Mouse (Mus musculus) ES-Bruce4 (cell line): ENCODE measurements at regions not wholly inside any gene's neighbourhood (a gene's known extent, or its start where the extent isn't known, plus 50 kb on each side); places are given as distances from the start of the nearest gene placed in this dataset.
"Not testable (repeated sequence)": the region's sequence is repeated elsewhere in the genome, so short reads cannot be mapped to it uniquely, and the experiment has no call there.

Experiments
- H3K27ac ChIP-seq: 2 replicates; pipeline ENCODE4 v1.5.1; 2012; ENCODE audit warnings: low read length, inconsistent platforms; ENCODE audit not compliant: insufficient read depth
- H3K27me3 ChIP-seq: 2 replicates; pipeline ENCODE4 v1.6.1; 2012; ENCODE audit warnings: mild to moderate bottlenecking, low read length, inconsistent platforms; ENCODE audit not compliant: control insufficient read depth, poor library complexity, insufficient read depth, severe bottlenecking
- H3K36me3 ChIP-seq: 2 replicates; pipeline ENCODE4 v1.6.1; 2012; ENCODE audit warnings: inconsistent platforms, mild to moderate bottlenecking, low read length, moderate library complexity; ENCODE audit not compliant: control insufficient read depth, poor library complexity, insufficient read depth, severe bottlenecking
- H3K4me1 ChIP-seq: one replicate; pipeline ENCODE4 v1.8.1; 2011; ENCODE audit warnings: low read length; ENCODE audit not compliant: control insufficient read depth, insufficient read depth
- H3K4me3 ChIP-seq: 2 replicates; pipeline ENCODE4 v1.5.1; 2011; ENCODE audit warnings: low read depth, mild to moderate bottlenecking, low read length
- H3K9ac ChIP-seq: 2 replicates; pipeline ENCODE4 v1.6.1; 2012; ENCODE audit warnings: low read depth, mild to moderate bottlenecking, inconsistent platforms; ENCODE audit not compliant: poor library complexity, severe bottlenecking
- H3K9me3 ChIP-seq: replicated peaks from 2 replicates; pipeline ENCODE4 v1.6.1; 2012; ENCODE audit warnings: mild to moderate bottlenecking, low read length, inconsistent platforms; ENCODE audit not compliant: control insufficient read depth, poor library complexity, insufficient read depth, severe bottlenecking
- CTCF ChIP-seq: IDR thresholded peaks from one replicate; pipeline ENCODE4 v1.8.1; 2011; ENCODE audit warnings: low read depth, low read length
- EP300 ChIP-seq: IDR thresholded peaks from 2 replicates; pipeline ENCODE4 v1.6.1; 2011; ENCODE audit warnings: low read depth, low read length; ENCODE audit not compliant: insufficient read depth
- POLR2A ChIP-seq: IDR thresholded peaks from one replicate; pipeline ENCODE4 v1.8.1; 2011; ENCODE audit warnings: low read length; ENCODE audit not compliant: insufficient read depth

DNA sequence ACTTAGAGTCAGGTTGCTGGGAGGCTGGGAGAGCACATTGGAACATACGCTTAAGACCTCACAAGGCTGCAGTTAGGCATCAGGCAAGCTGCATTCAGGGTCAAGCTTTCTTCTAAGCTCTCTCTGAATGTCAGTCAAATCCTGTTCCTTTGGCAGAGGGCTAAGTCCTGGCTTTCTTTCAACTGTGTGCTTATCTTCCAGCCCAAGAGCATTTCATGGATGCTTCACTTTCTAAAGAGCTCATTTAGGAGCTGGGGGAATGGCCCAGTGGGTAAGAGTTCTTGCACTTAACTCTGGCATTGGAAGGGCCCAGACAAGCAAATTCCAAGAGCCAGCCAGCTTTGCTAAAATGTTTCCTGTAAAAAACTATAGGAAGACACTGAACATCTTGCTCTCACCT lies 70.3 kb upstream of the Tbl1xr1 start:
- H3K36me3 ChIP-seq: no peaks in the 10 kb centered on the region
- H3K4me3 ChIP-seq: no peak overlapping the region
- H3K4me1 ChIP-seq: peaks cover 4% of the 10 kb centered on the region
- H3K9ac ChIP-seq: no peak overlapping the region
- peaks cover 4% of the 10 kb centered on the region for H3K9me3 ChIP-seq
- TF ChIP-seq POLR2A (no peak), EP300 (no peak), CTCF (no peak)
- peak overlapping the region; percentile 57; the same call in 1 of the 2 replicates for H3K27ac ChIP-seq
- no peaks in the 10 kb centered on the region for H3K27me3 ChIP-seq

DNA sequence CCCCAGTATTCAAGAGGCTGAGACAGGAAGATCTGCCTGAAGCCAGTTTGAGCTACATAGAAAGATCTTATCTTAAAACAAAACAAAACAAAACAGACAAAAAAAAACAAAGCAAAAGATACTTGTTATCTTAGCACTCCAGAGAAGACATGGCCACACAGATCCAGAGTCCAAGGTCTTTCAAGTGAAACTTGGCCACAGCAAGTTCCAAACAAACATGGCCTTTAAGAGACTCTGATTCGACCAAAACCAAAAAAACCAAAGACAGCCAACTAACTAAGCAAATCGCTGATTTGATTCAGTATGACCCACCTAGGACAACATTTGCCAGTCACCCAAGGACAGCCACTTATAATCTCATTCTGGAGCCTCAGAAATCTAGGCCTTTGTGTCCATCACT lies 69.8 kb upstream of the Tbl1xr1 start:
- Histone ChIP-seq H3K4me3 (no peak overlapping the region), H3K27me3 (no peaks in the 10 kb centered on the region), H3K4me1 (peaks cover 4% of the 10 kb centered on the region), H3K36me3 (no peaks in the 10 kb centered on the region), H3K9ac (no peak overlapping the region), H3K9me3 (peaks cover 4% of the 10 kb centered on the region), H3K27ac (no peak overlapping the region)
- no peak for TF ChIP-seq POLR2A
- no peak for TF ChIP-seq CTCF
- no peak for TF ChIP-seq EP300

DNA sequence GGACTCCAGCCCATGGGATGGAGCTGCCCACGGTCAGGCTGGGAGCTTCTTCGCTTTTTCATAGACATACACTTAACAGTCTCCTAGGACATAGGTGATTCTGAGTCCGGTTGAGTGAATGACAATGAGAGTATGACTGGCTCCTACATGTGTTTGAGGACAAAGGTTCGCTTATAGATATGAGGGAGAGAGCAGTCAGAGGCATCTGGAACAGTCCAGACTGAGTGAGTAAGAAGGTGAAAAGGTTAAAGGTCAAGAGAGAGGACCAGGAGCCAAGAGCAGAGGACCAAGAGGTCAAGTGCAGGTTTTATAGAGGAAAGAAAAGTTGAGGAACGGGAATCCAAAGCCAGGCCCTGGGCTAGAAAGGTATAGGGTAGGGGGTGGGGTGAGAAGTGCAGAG lies 68.7 kb upstream of the Tbl1xr1 start:
- H3K4me1 ChIP-seq: peaks cover 4% of the 10 kb centered on the region
- no peak overlapping the region for H3K4me3 ChIP-seq
- H3K27me3 ChIP-seq: no peaks in the 10 kb centered on the region
- H3K9ac ChIP-seq: no peak overlapping the region
- no peak overlapping the region for H3K27ac ChIP-seq
- H3K36me3 ChIP-seq: no peaks in the 10 kb centered on the region
- TF ChIP-seq EP300 (no peak), CTCF (no peak)
- peaks cover 4% of the 10 kb centered on the region for H3K9me3 ChIP-seq

DNA sequence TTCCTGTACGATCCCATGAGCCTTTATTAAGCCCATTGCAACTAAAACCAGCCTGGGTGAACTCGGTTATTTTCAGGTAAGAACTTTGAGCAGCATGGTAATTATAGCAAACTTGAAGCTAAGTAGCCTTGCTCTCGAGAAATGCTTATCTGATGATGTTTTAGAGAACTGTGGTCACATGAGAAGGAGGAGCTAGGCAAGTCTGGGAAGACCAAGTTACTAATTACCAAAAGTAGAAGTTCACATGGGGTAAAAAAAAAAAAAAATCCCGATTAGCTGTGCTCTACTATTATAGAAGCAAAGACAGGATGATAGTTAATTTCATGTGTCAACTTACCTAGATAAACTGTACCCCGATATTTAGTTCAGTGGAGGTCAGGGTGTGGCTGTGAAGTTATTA lies 68.0 kb upstream of the Tbl1xr1 start:
- no peaks in the 10 kb centered on the region for H3K36me3 ChIP-seq
- peaks cover 4% of the 10 kb centered on the region for H3K9me3 ChIP-seq

DNA sequence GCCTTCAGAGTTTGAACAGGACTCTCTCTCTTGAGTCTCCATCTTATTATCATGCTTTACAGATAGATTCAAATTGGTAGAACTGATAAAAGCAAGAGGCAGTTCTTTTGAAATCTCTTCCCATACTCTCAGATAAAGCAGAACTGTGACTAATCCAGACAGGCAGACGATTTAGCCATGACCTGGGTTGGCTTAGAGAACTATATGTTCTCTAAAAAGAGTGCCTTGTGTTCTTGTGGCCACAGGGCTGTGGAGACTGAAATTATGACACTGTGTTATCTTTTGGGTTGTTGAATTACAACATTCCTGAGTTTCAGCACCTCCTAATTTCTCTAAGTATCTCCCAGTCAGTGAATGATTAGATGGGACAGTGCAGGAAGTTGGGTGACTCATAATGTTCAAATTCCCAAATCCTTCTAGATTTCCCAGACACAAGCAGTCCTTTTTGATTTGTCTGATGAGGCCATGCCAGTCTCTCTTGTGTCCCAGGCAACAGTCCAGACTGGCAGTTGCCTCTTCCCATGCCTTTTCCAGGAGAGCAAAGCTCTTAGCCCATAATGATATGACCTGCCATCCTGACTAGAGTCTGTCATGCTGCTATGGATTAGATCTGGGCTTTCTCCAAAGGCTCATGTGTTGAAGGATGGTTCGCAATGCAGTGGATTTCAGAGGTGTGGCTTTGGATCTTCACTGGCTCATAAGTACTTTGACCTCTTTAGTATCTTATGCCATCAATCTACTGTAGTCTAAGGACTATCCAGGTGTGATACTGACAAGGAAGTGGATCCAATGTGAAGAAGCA lies 66.4 kb upstream of the Tbl1xr1 start:
- Histone ChIP-seq H3K27ac (no peak overlapping the region), H3K4me3 (no peak overlapping the region), H3K4me1 (peaks cover 4% of the 10 kb centered on the region), H3K9me3 (peaks cover 4% of the 10 kb centered on the region), H3K9ac (no peak overlapping the region), H3K27me3 (no peaks in the 10 kb centered on the region), H3K36me3 (no peaks in the 10 kb centered on the region)
- TF ChIP-seq CTCF (no peak), POLR2A (no peak), EP300 (no peak)

More for the DNA sequence above, 68.0 kb upstream of the Tbl1xr1 start:
- Histone ChIP-seq H3K4me3 (no peak overlapping the region), H3K4me1 (peaks cover 4% of the 10 kb centered on the region), H3K27ac (no peak overlapping the region), H3K9ac (no peak overlapping the region), H3K27me3 (no peaks in the 10 kb centered on the region)
- no peak for TF ChIP-seq CTCF
- no peak for TF ChIP-seq POLR2A
- TF ChIP-seq EP300: no peak

DNA sequence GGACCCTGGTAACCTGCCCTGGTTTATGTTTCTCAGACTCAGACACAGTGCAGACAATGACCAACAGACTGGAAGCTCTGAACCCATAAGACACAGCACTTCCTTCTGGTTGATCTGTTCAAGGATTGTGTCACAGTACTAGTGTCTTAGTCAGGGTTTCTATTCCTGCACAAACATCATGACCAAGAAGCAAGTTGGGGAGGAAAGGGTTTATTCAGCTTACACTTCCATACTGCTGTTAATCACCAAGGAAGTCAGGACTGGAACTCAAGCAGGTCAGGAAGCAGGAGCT lies 65.8 kb upstream of the Tbl1xr1 start:
- H3K9me3 ChIP-seq, H3K27ac ChIP-seq, H3K4me1 ChIP-seq, H3K27me3 ChIP-seq, H3K36me3 ChIP-seq, H3K4me3 ChIP-seq, H3K9ac ChIP-seq: not testable (repeated sequence)
